In genomic region chr6:140429236-140429635, GRCm38 (mm10) we compare ENCODE assay signal across 20 mouse cellular contexts. TPM values are rescaled to one million over a fixed set of nuclear protein-coding genes. Genes with fewer than 3 reads are reported as not detected.
DNase-seq lines count a peak whose midpoint lies in the region; ATAC-seq lines count a peak whose summit lies in the region.
"Had no signal": no experiment of that assay in that cellular context is flagged by ENCODE, and none has a peak within 500 bp of the region (broad histone marks: within the 10 kb centered on the region; RNA-seq: fewer than 3 reads in every experiment).

No protein-coding gene starts in this region.

- peaks cover 35% of the 10 kb centered on the region for H3K4me1 ChIP-seq in hindbrain, embryonic 13.5 days (replicated peaks)
- H3K4me1 ChIP-seq in hindbrain, embryonic 12.5 days = peaks cover 18% of the 10 kb centered on the region

- no peaks in the 10 kb centered on the region for H3K9me3 ChIP-seq in hindbrain, embryonic 13.5 days
- no peaks in the 10 kb centered on the region; the same call in 1 of the 2 replicates for H3K9me3 ChIP-seq in hindbrain, embryonic 12.5 days (replicated peaks)
- H3K9me3 ChIP-seq: embryonic facial prominence, embryonic 13.5 days; embryonic facial prominence, embryonic 15.5 days; forebrain, embryonic 10.5 days; forebrain, embryonic 12.5 days had no signal

- DNase-seq in adrenal gland, adult 2 months = peak; percentile 31
- DNase-seq in adrenal gland, postnatal 4 days (ENCODE audit: low spot score in 2 of 2) = no peak
- DNase-seq in adrenal gland, postnatal 14 days = peak; percentile 60
- no peak for DNase-seq in adrenal gland, postnatal 25 days
- DNase-seq: cerebellum, adult 11 months; cerebellum, adult 18-20 months; cerebellum, adult 8-10 months; cerebellum, adult 9-11 months; cerebellum, postnatal 14 days; cerebellum, postnatal 36 days; embryo, embryonic 11 days had no signal

- no peak for ATAC-seq in hindbrain, embryonic 13.5 days (ENCODE audit: low FRiP score)
- ATAC-seq in hindbrain, embryonic 12.5 days (ENCODE audit: low FRiP score) = no peak
- ATAC-seq: forebrain, embryonic 14.5 days; forebrain, embryonic 16.5 days had no signal

- H3K4me2 ChIP-seq in hindbrain, embryonic 13.5 days = no peak overlapping the region
- H3K4me2 ChIP-seq in hindbrain, embryonic 12.5 days (replicated peaks) = no peak overlapping the region
- H3K4me2 ChIP-seq: embryonic facial prominence, embryonic 13.5 days; embryonic facial prominence, embryonic 15.5 days; forebrain, embryonic 12.5 days had no signal

- H3K4me3 ChIP-seq in hindbrain, embryonic 13.5 days = no peak overlapping the region
- H3K4me3 ChIP-seq in hindbrain, embryonic 12.5 days = no peak overlapping the region
- H3K4me3 ChIP-seq: embryonic facial prominence, embryonic 13.5 days; embryonic facial prominence, embryonic 15.5 days; erythroblast, embryonic 14.5 days; forebrain, embryonic 10.5 days; forebrain, embryonic 12.5 days had no signal

- WGBS in hindbrain, embryonic 13.5 days = 90% methylated on average over 8 of the region's 8 CpGs
- 89% methylated on average over 8 of the region's 8 CpGs for WGBS in hindbrain, embryonic 12.5 days

- peaks cover 47% of the 10 kb centered on the region for H3K36me3 ChIP-seq in hindbrain, embryonic 13.5 days
- peaks cover 25% of the 10 kb centered on the region for H3K36me3 ChIP-seq in hindbrain, embryonic 12.5 days

- H3K27ac ChIP-seq in hindbrain, embryonic 13.5 days = no peak overlapping the region
- no peak overlapping the region for H3K27ac ChIP-seq in hindbrain, embryonic 12.5 days
- H3K27ac ChIP-seq: embryonic facial prominence, embryonic 13.5 days; embryonic facial prominence, embryonic 15.5 days; forebrain, embryonic 10.5 days; forebrain, embryonic 12.5 days had no signal

- no peaks in the 10 kb centered on the region for H3K27me3 ChIP-seq in hindbrain, embryonic 13.5 days
- H3K27me3 ChIP-seq in hindbrain, embryonic 12.5 days = no peaks in the 10 kb centered on the region
- H3K27me3 ChIP-seq: embryonic facial prominence, embryonic 13.5 days; embryonic facial prominence, embryonic 15.5 days; forebrain, embryonic 12.5 days had no signal

- H3K9ac ChIP-seq in hindbrain, embryonic 13.5 days = 0 out of 2 replicates have a peak overlapping the region, but pooled peaks have one; percentile 19
- no peak overlapping the region for H3K9ac ChIP-seq in hindbrain, embryonic 12.5 days
- H3K9ac ChIP-seq: embryonic facial prominence, embryonic 13.5 days; embryonic facial prominence, embryonic 15.5 days; forebrain, embryonic 12.5 days had no signal

RNA-seq across cellular contexts. Expression of gene Plekha5, which starts 5.4 kb away (rescaled TPM):
- total RNA-seq in adrenal gland, adult 2 months (2021) = 10 to 100 TPM; 27.1 to 32.4 TPM
- 7.1 and 15.7 TPM in 2 replicates for polyA plus RNA-seq in adrenal gland, adult 2 months (2012; rRNA removed)
- 10 to 100 TPM; 51.4 to 67.5 TPM for total RNA-seq in adrenal gland, postnatal 4 days (2021)
- total RNA-seq in adrenal gland, postnatal 14 days (2021) = 30.1 and 32.7 TPM in 2 replicates
- total RNA-seq in adrenal gland, postnatal 25 days (2021) = 43.5 and 57.6 TPM in 2 replicates
- 39.9 and 40.7 TPM in 2 replicates for polyA plus RNA-seq in hindbrain, embryonic 13.5 days (2015; fragmentation: Nextera tagmentation; extraction: Ambion mirVana)
- 49.4 and 50.9 TPM in 2 replicates for polyA plus RNA-seq in hindbrain, embryonic 12.5 days (2016; fragmentation: Nextera tagmentation; extraction: Ambion mirVana)

Comparison
In these comparisons a context has a peak if more than half of its experiments do, and no peak if none do; other contexts are left out.
1. DNase-seq: peak in adrenal gland, adult 2 months (single experiment) and adrenal gland, postnatal 14 days (single experiment); none in adrenal gland, postnatal 4 days (0 of 2) and adrenal gland, postnatal 25 days (single experiment).